Mouse (Mus musculus) heart, adult 9 months (tissue): ENCODE results near the gene Coq9.
A peak's percentile ranks its signal among the peaks of the same experiment; 100 is the strongest.
"Not testable (repeated sequence)": the region's sequence is repeated elsewhere in the genome, so short reads cannot be mapped to it uniquely, and the experiment has no call there.

ENCODE experiments used
- DNase-seq, 2 experiments: peaks; one replicate each; pipeline ENCODE4 v3.0.0; 2022; ENCODE audit warnings: low spot score in 2 of 2

Coq9 gene

GRCm38 (mm10) chr8:94821381-94821780 is 16.7 kb upstream of the Coq9 start:
- DNase-seq, result no peak

GRCm38 (mm10) chr8:94822637-94823560 is 15.2 kb upstream of the Coq9 start:
- DNase-seq, result peak in 1 of 2 experiments; percentile 53

- no peak for DNase-seq
Observed at GRCm38 (mm10) chr8:94825170-94825569, 13.0 kb upstream of the Coq9 start.

GRCm38 (mm10) chr8:94826210-94826609 is 11.9 kb upstream of the Coq9 start:
- DNase-seq, result no peak

GRCm38 (mm10) chr8:94828284-94828683 is 9.8 kb upstream of the Coq9 start:
- no peak for DNase-seq

- DNase-seq, result not testable (repeated sequence)
Observed at GRCm38 (mm10) chr8:94833901-94834405, 4.2 kb upstream of the Coq9 start.

GRCm38 (mm10) chr8:94835751-94836150 is 2.4 kb upstream of the Coq9 start:
- DNase-seq, result not testable (repeated sequence)

GRCm38 (mm10) chr8:94836456-94837240 is 1.5 kb upstream of the Coq9 start:
- no peak for DNase-seq

GRCm38 (mm10) chr8:94838600-94838999 is 479 bp downstream of the Coq9 start:
- DNase-seq, result peak; percentile 64 to 82

GRCm38 (mm10) chr8:94841183-94841582 is 3.1 kb downstream of the Coq9 start:
- DNase-seq, result no peak

- DNase-seq, result no peak
Observed at GRCm38 (mm10) chr8:94850049-94850448, 11.9 kb downstream of the Coq9 start.

GRCm38 (mm10) chr8:94854761-94855160 is 16.6 kb downstream of the Coq9 start:
- not testable (repeated sequence) for DNase-seq

- DNase-seq, result no peak
Observed at GRCm38 (mm10) chr8:94857011-94857345, 18.9 kb downstream of the Coq9 start.

- DNase-seq, result peak; percentile 80 to 88
Observed at GRCm38 (mm10) chr8:94857346-94858173, 19.4 kb downstream of the Coq9 start, which contains the start of gene Polr2c. Gene Polr2c, plus strand, starts transcription at chr8:94857450.

- DNase-seq, result peak in 1 of 2 experiments; percentile 62
Observed at GRCm38 (mm10) chr8:94861352-94861910, 23.3 kb downstream of the Coq9 start.

GRCm38 (mm10) chr8:94862487-94863220 is 24.5 kb downstream of the Coq9 start:
- no peak for DNase-seq

GRCm38 (mm10) chr8:94863897-94864673 is 26.0 kb downstream of the Coq9 start:
- DNase-seq, result no peak

GRCm38 (mm10) chr8:94865292-94865691 is 27.2 kb downstream of the Coq9 start:
- no peak for DNase-seq

- no peak for DNase-seq
Observed at GRCm38 (mm10) chr8:94866921-94867320, 28.8 kb downstream of the Coq9 start.

GRCm38 (mm10) chr8:94869146-94869545 is 31.0 kb downstream of the Coq9 start:
- DNase-seq, result no peak
